Mouse (Mus musculus) heart, embryonic 16.5 days (tissue): ENCODE data around the gene Myog. TPM values are rescaled to one million over a fixed set of nuclear protein-coding genes. Genes with fewer than 3 reads are reported as not detected.

Experiments used
- ATAC-seq: fragments of 200-750 bp; cut with Nextera tagmentation; replicated peaks from 2 replicates; pipeline ENCODE4 v1.8.0; 2017; ENCODE audit warnings: moderate number of reproducible peaks; ENCODE audit not compliant: insufficient read depth, low FRiP score; ENCODE audit errors: extremely low read depth
- H3K27ac ChIP-seq: fragments of 300-500 bp; sonication (generic); 2 replicates; pipeline ENCODE4 v1.5.1; 2014; ENCODE audit warnings: mild to moderate bottlenecking, low read length, control low read depth, moderate library complexity
- H3K27me3 ChIP-seq: fragments of 300-500 bp; sonication (generic); 2 replicates; pipeline ENCODE4 v1.6.1; 2014; ENCODE audit warnings: low read length, mixed read lengths; ENCODE audit not compliant: control insufficient read depth, insufficient read depth
- H3K36me3 ChIP-seq: fragments of 300-500 bp; sonication (generic); 2 replicates; pipeline ENCODE4 v1.6.1; 2014; ENCODE audit not compliant: control insufficient read depth, insufficient read depth
- H3K4me1 ChIP-seq: fragments of 300-500 bp; sonication (generic); 2 replicates; pipeline ENCODE4 v1.6.1; 2014; ENCODE audit warnings: low read length, mixed read lengths; ENCODE audit not compliant: control insufficient read depth, insufficient read depth
- H3K4me2 ChIP-seq: fragments of 300-500 bp; sonication (generic); 2 replicates; pipeline ENCODE4 v1.6.1; 2014; ENCODE audit warnings: low read depth, mild to moderate bottlenecking, control low read depth, low read length
- H3K4me3 ChIP-seq: fragments of 300-500 bp; sonication (generic); 2 replicates; pipeline ENCODE4 v1.5.1; 2014; ENCODE audit warnings: mild to moderate bottlenecking, control low read depth, low read length
- H3K9ac ChIP-seq: fragments of 300-500 bp; sonication (generic); 2 replicates; pipeline ENCODE4 v1.6.1; 2014; ENCODE audit warnings: low read length, control low read depth
- H3K9me3 ChIP-seq: fragments of 300-500 bp; sonication (generic); replicated peaks from 2 replicates; pipeline ENCODE4 v1.6.1; 2016; ENCODE audit warnings: low read length; ENCODE audit not compliant: control insufficient read depth
- WGBS: fragments of 180-500 bp; shearing (Covaris S2); extraction: QIAGEN DNeasy Blood & Tissue Kit; methylation state at CpG from one replicate; pipeline ENCODE4 v1.1.7; 2014; 5-methylcytosine and 5-hydroxymethylcytosine counted together
- polyA plus RNA-seq: library from polyadenylated mRNA; unstranded; fragments of >200 nt; fragmentation: Nextera tagmentation; extraction: Ambion mirVana; gene quantifications from 2 replicates; pipeline ENCODE4 v1.2.1, GENCODE M21; 2015

Gene Myog
- polyA plus RNA-seq, 1 experiment from 2014 or later = 3.3 TPM

- Histone ChIP-seq H3K9me3 (no peaks in the 10 kb centered on the region), H3K27ac (no peak overlapping the region), H3K9ac (no peak overlapping the region), H3K4me1 (peaks cover 15% of the 10 kb centered on the region), H3K4me3 (no peak overlapping the region), H3K4me2 (no peak overlapping the region), H3K36me3 (no peaks in the 10 kb centered on the region), H3K27me3 (no peaks in the 10 kb centered on the region)
- no peak for ATAC-seq
- WGBS = 60% methylated on average over 10 of the region's 10 CpGs
Measured at GRCm38 (mm10) chr1:134307409-134307808, 17.6 kb downstream of the Myog start.

- 79% methylated on average over 2 of the region's 2 CpGs for WGBS
- Histone ChIP-seq H3K4me3 (no peak overlapping the region), H3K9ac (no peak overlapping the region), H3K27ac (no peak overlapping the region), H3K36me3 (no peaks in the 10 kb centered on the region), H3K4me1 (no peaks in the 10 kb centered on the region), H3K9me3 (no peaks in the 10 kb centered on the region), H3K27me3 (no peaks in the 10 kb centered on the region), H3K4me2 (no peak overlapping the region)
- no peak for ATAC-seq
Measured at GRCm38 (mm10) chr1:134310291-134310690, 20.5 kb downstream of the Myog start.

DNA sequence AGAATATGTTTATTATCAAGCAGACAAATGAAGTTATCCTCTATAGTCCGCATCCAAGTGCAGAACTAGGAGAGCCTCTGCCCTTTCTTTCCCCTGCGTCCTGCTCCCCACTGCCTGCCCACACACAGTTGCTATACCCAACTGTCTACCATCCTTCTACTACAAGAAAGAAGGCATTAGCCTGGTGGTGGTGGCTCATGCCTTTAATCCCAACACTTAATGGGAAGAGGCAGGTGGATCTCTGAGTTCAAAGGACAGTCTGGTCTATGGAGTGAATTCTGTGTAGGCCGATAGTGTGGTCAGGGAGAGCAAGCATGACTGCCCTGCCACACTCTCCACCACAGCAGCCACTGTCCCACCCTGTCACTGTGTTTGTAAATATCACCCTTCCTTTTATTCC is 20.9 kb downstream of the Myog start:
- Histone ChIP-seq H3K9ac (no peak overlapping the region), H3K4me3 (no peak overlapping the region), H3K4me1 (no peaks in the 10 kb centered on the region), H3K9me3 (no peaks in the 10 kb centered on the region), H3K27me3 (no peaks in the 10 kb centered on the region), H3K27ac (no peak overlapping the region), H3K36me3 (no peaks in the 10 kb centered on the region), H3K4me2 (no peak overlapping the region)
- WGBS = 90% methylated on average over 3 of the region's 3 CpGs
- no peak for ATAC-seq

- Histone ChIP-seq H3K27ac (no peak overlapping the region), H3K4me3 (no peak overlapping the region), H3K9ac (no peak overlapping the region), H3K4me1 (no peaks in the 10 kb centered on the region), H3K36me3 (no peaks in the 10 kb centered on the region), H3K4me2 (no peak overlapping the region), H3K9me3 (no peaks in the 10 kb centered on the region), H3K27me3 (no peaks in the 10 kb centered on the region)
- WGBS = 81% methylated on average over 7 of the region's 7 CpGs
- ATAC-seq = no peak
Measured at GRCm38 (mm10) chr1:134311760-134312159, 22.0 kb downstream of the Myog start.

DNA sequence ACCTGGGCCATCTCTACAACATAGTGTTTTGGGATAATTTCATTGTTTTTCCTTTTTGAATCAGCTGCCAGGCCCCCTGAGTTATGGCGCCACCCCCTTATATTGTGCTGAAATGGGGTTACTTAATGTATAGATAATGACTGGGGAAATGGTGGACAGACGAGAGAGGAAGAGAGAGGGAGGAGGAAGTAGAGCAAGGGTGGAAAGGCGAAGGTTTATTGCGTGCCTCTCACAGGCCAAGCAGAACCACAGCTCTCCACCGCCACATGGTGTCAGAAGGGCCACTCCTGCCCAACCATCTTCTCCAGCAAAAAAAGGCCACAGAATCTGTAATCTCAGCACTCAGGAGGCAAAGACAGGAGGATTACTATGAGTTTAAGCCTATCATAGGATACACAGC is 25.4 kb downstream of the Myog start:
- Histone ChIP-seq H3K9ac (no peak overlapping the region), H3K4me2 (no peak overlapping the region), H3K36me3 (no peaks in the 10 kb centered on the region), H3K27ac (no peak overlapping the region), H3K4me3 (no peak overlapping the region), H3K9me3 (no peaks in the 10 kb centered on the region), H3K27me3 (no peaks in the 10 kb centered on the region), H3K4me1 (no peaks in the 10 kb centered on the region)
- no peak for ATAC-seq
- 84% methylated on average over 5 of the region's 5 CpGs for WGBS

DNA sequence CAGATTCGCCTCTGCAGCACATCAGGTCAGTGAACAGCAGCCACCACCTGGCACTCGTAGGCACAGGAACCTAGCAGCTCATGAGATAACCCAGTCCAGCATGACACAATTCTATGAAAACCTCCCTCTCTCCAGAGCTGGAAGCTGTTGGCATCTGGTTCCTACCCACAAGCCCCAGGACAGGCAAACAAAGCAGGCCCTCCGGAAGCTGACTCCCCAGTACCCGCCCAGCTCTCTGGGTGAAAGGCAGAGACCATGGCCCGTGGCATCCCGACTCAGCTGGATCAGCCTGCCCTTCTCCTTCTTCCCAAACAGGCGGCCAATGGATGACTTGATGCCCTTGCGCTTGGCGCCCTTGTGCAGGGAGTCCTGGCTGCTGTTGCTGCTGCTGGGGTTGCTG is 26.6 kb downstream of the Myog start:
- Histone ChIP-seq H3K4me3 (no peak overlapping the region), H3K9me3 (no peaks in the 10 kb centered on the region), H3K36me3 (no peaks in the 10 kb centered on the region), H3K4me1 (no peaks in the 10 kb centered on the region), H3K27me3 (no peaks in the 10 kb centered on the region), H3K9ac (no peak overlapping the region), H3K4me2 (no peak overlapping the region), H3K27ac (no peak overlapping the region)
- ATAC-seq = no peak
- 84% methylated on average over 9 of the region's 9 CpGs for WGBS

DNA sequence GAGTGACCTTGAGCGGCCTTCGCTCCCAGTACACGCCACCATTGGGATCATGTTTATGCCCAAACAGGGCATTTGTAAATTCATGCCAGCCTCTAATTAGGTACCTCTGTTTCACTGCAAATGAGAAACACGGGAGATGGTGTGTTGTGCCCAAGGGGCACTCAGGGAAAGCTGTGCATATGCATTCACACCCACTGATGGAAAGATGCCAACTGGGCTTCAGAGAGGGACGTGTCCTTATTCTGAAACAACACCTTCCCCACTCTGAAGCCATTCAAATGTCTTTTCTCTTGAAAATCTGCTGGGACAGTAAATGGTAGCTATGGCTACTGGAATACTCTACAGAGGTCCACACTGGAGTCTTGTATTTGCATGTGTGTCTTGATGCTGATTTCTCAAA is 28.5 kb downstream of the Myog start:
- Histone ChIP-seq H3K27ac (no peak overlapping the region), H3K9me3 (no peaks in the 10 kb centered on the region), H3K4me2 (no peak overlapping the region), H3K9ac (no peak overlapping the region), H3K27me3 (no peaks in the 10 kb centered on the region), H3K36me3 (no peaks in the 10 kb centered on the region), H3K4me1 (no peaks in the 10 kb centered on the region), H3K4me3 (no peak overlapping the region)
- no peak for ATAC-seq
- WGBS = 75% methylated on average over 5 of the region's 5 CpGs

DNA sequence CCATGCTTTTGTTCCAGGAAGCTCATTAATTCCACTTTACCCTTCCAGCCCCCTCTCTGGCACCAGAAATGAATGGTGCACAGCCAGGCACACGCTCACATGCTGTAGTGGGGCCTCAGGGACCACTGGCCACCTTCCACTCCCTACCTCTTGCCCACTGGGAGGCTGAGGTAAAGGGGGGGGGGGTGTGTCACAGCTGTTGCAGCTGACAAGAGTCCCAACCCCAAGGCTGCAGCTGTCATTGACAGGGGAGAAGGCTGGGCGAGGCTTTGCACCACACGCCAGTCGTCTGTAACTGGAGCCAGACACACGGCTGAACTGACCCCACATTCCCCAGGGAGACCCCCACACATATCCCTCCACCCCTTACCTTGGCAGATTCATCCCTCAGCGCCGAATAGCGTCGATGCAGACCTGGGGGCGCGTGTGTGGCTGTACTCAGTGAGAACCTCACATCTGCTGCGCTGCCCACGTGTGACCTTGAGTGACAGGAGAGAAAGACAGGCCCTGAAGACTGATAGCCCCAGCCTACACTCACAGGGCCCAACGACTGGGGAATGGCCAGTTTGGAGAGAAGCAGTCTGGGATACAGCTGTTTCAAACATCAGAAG is 31.0 kb downstream of the Myog start:
- H3K27ac ChIP-seq = no peak overlapping the region
- H3K27me3 ChIP-seq = no peaks in the 10 kb centered on the region
- no peaks in the 10 kb centered on the region for H3K9me3 ChIP-seq
- ATAC-seq = no peak
- no peak overlapping the region for H3K9ac ChIP-seq
- H3K4me3 ChIP-seq = no peak overlapping the region
- H3K4me2 ChIP-seq = no peak overlapping the region
- WGBS = 64% methylated on average over 14 of the region's 14 CpGs
- H3K4me1 ChIP-seq = no peaks in the 10 kb centered on the region
- no peaks in the 10 kb centered on the region for H3K36me3 ChIP-seq

DNA sequence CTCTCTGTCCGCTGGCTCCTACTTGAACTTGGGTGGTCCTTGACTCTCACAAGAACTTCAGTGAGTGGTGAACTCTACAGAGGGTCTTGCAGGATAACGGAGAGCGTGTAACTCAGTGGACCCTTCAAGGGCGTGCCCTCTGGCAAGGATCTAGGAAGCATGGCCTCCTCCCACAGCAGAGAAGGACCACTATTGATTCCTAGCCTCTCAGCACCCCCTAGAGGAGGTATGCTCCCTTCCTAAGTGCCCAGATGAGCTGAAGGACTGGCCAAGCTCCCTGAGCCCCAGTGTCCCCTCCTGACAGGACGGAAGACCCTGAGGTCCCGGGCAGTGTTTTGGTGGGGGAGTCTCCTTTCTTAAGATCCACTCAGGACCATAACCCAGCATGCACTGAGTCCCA is 32.8 kb downstream of the Myog start:
- Histone ChIP-seq H3K4me1 (no peaks in the 10 kb centered on the region), H3K9ac (no peak overlapping the region), H3K27me3 (no peaks in the 10 kb centered on the region), H3K27ac (no peak overlapping the region), H3K4me3 (no peak overlapping the region), H3K36me3 (no peaks in the 10 kb centered on the region), H3K9me3 (no peaks in the 10 kb centered on the region), H3K4me2 (no peak overlapping the region)
- 73% methylated on average over 6 of the region's 6 CpGs for WGBS
- 0 out of 2 replicates have a peak, but pooled peaks have one; percentile 54 for ATAC-seq
